Mouse (Mus musculus) thymus, adult 2 months (tissue): ENCODE data around the gene Atoh7.

Experiments used
- CTCF ChIP-seq: fragments of 200-500 bp; IDR thresholded peaks from 2 replicates; pipeline ENCODE4 v1.5.1; 2012; ENCODE audit warnings: mild to moderate bottlenecking, control low read depth, low read length, moderate library complexity, borderline replicate concordance; ENCODE audit not compliant: control insufficient read depth, poor library complexity, insufficient read depth; ENCODE audit errors: extremely low read depth
- POLR2A ChIP-seq: fragments of 200-500 bp; IDR thresholded peaks from 2 replicates; pipeline ENCODE4 v1.6.1; 2012; ENCODE audit warnings: mild to moderate bottlenecking, low read length, control low read depth, moderate library complexity; ENCODE audit not compliant: control insufficient read depth, poor library complexity, insufficient read depth; ENCODE audit errors: extremely low read depth

DNA sequence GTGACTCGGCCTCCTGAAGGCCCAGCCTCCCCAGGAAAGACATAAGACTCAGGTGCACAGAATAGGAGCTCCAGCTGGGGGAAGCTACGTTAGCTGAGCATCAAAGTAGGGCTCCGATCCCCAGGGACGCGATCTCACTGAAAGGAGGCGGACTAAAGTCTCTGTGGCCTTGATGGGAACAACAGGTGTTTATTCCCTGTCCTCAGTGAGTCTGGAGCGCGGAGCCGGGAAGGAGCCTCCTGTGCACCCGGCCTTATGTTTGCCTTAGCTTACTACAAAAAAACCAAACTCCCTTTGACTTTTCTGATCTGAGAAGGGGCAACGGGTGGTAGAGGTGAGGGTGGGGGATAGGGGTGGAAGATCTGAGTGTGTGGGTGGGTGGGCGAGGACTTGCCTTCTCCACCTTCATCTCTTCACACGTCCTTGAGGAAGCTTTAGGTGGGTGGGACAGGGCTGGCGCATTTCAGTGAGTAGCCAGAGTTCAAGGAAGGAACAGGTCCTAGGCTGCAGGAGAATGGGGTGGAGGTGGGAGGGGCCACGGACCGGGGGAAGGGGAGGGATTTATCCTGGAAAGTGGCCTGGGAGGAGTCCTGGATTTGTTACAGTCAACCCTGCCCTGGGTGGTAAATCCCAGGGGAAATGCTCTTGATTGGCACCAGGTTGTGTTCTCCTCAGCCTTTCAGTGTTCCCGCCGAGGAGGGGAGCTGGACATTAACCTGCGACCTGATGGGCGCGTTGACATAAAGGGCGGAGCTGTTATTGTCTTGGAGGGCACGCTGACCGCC, 42.3 kb upstream of the Atoh7 start:
- TF ChIP-seq CTCF (no peak), POLR2A (no peak)
